Mouse (Mus musculus) layer of hippocampus, adult 6 months (tissue): Measurements from ENCODE around the gene Pcsk1n. TPM values are rescaled to one million over a fixed set of nuclear protein-coding genes. Genes with fewer than 3 reads are reported as not detected.

ENCODE experiments used
- long read RNA-seq, 2 experiments: library from polyadenylated mRNA; unstranded; transcript quantifications; one replicate each; pipeline ENCODE4 v2.0.0; 2019 to 2020
- polyA plus RNA-seq: library from polyadenylated mRNA; unstranded; fragments of <200 nt; fragmentation: Nextera tagmentation; gene quantifications from 2 replicates; pipeline ENCODE4 v1.2.3, GENCODE M21; 2021

Pcsk1n gene
- polyA plus RNA-seq, result 450 and 585 TPM in 2 replicates
- long read RNA-seq, experiment 1, transcript Pcsk1n-201 (3 exons, 2,193 nt), result major isoform, 1,358 of 1,427 reads
- long read RNA-seq, experiment 1, partial matches to known transcripts, result 60 of 1,427 reads
- long read RNA-seq, experiment 1, other reads (novel, unspliced or antisense), result 9 of 1,427 reads
- long read RNA-seq, experiment 2, transcript Pcsk1n-201 (3 exons, 2,193 nt), result major isoform, 857 of 878 reads
- long read RNA-seq, experiment 2, partial matches to known transcripts, result 12 of 878 reads
- long read RNA-seq, experiment 2, other reads (novel, unspliced or antisense), result 9 of 878 reads

GRCm38 (mm10) chrX:7919601-7920383, at the start of gene Pcsk1n:
TSS of gene Pcsk1n (plus strand) at chrX:7919822.

GRCm38 (mm10) chrX:7878007-7878419, 41.6 kb upstream of the Pcsk1n start, which contains the start of gene Pim2:
TSS of gene Pim2 (plus strand) at chrX:7878262.

GRCm38 (mm10) chrX:7883841-7884567, 35.6 kb upstream of the Pcsk1n start, which contains the start of gene Slc35a2:
TSS of gene Slc35a2 (plus strand) at chrX:7884028.

GRCm38 (mm10) chrX:7898880-7899874, 20.4 kb upstream of the Pcsk1n start, which contains the start of the genes Pqbp1 and Timm17b:
TSS of gene Pqbp1 (minus strand) at chrX:7899269.
TSS of gene Timm17b (plus strand) at chrX:7899357.

GRCm38 (mm10) chrX:7907735-7908134, 11.9 kb upstream of the Pcsk1n start, which contains the start of gene Gm10491:
TSS of gene Gm10491 (minus strand) at chrX:7907835.

GRCm38 (mm10) chrX:7909242-7909641, 10.4 kb upstream of the Pcsk1n start, which contains the start of gene Gm10490:
TSS of gene Gm10490 (plus strand) at chrX:7909542.

GRCm38 (mm10) chrX:7928270-7928790, 8.7 kb downstream of the Pcsk1n start, which contains the start of gene Eras:
TSS of gene Eras (minus strand) at chrX:7928607.

GRCm38 (mm10) chrX:7947108-7947899, 27.7 kb downstream of the Pcsk1n start, which contains the start of gene Hdac6:
TSS of gene Hdac6 (minus strand) at chrX:7947889.

Other genes starting within 250 kb of the Pcsk1n start
- gene Plp2, start 248.4 kb upstream of the Pcsk1n start, polyA plus RNA-seq, result 10.2 and 14.4 TPM in 2 replicates
- gene Magix, start 238.6 kb upstream of the Pcsk1n start, polyA plus RNA-seq, result 0.14 and 0.18 TPM in 2 replicates
- 18.4 and 19.5 TPM in 2 replicates for gene Gpkow, start 222.7 kb upstream of the Pcsk1n start, polyA plus RNA-seq
- 28.9 and 30.9 TPM in 2 replicates for gene Wdr45, start 205.5 kb upstream of the Pcsk1n start, polyA plus RNA-seq
- gene Gm45208, start 197.6 kb upstream of the Pcsk1n start, polyA plus RNA-seq, result 0.30 TPM in 1 of 2 replicates, not detected in the other
- gene Praf2, start 191.4 kb upstream of the Pcsk1n start, polyA plus RNA-seq, result 135 and 140 TPM in 2 replicates
- gene Ccdc120, start 168.9 kb upstream of the Pcsk1n start, polyA plus RNA-seq, result 5.8 and 7.6 TPM in 2 replicates
- gene Tfe3, start 157.3 kb upstream of the Pcsk1n start, polyA plus RNA-seq, result 7.6 and 8.5 TPM in 2 replicates
- gene Gripap1, start 130.1 kb upstream of the Pcsk1n start, polyA plus RNA-seq, result 29.8 and 34.6 TPM in 2 replicates
- 4.7 and 5.2 TPM in 2 replicates for gene Kcnd1, start 97.5 kb upstream of the Pcsk1n start, polyA plus RNA-seq
- 5.8 and 6.1 TPM in 2 replicates for gene Otud5, start 78.5 kb upstream of the Pcsk1n start, polyA plus RNA-seq
- gene Pim2, start 41.6 kb upstream of the Pcsk1n start, polyA plus RNA-seq, result 36.8 and 47.0 TPM in 2 replicates
- gene Slc35a2, start 35.8 kb upstream of the Pcsk1n start, polyA plus RNA-seq, result 20.7 and 23.1 TPM in 2 replicates
- 76.7 and 79.2 TPM in 2 replicates for gene Pqbp1, start 20.6 kb upstream of the Pcsk1n start, polyA plus RNA-seq
- gene Timm17b, start 20.5 kb upstream of the Pcsk1n start, polyA plus RNA-seq, result 49.4 and 51.9 TPM in 2 replicates
- gene Gm10491, start 12.0 kb upstream of the Pcsk1n start, polyA plus RNA-seq, result not detected in 2 replicates
- gene Gm10490, start 10.3 kb upstream of the Pcsk1n start, polyA plus RNA-seq, result not detected in 2 replicates
- not detected in 2 replicates for gene Eras, start 8.8 kb downstream of the Pcsk1n start, polyA plus RNA-seq
- gene Hdac6, start 28.1 kb downstream of the Pcsk1n start, polyA plus RNA-seq, result 9.5 and 10.1 TPM in 2 replicates
- not detected in 2 replicates for gene Gata1, start 58.2 kb downstream of the Pcsk1n start, polyA plus RNA-seq
- not detected in 2 replicates for gene Glod5, start 98.7 kb downstream of the Pcsk1n start, polyA plus RNA-seq
- 8.3 and 8.7 TPM in 2 replicates for gene Suv39h1, start 154.9 kb downstream of the Pcsk1n start, polyA plus RNA-seq
- 0.23 and 0.29 TPM in 2 replicates for gene Was, start 170.7 kb downstream of the Pcsk1n start, polyA plus RNA-seq
- gene Wdr13, start 213.1 kb downstream of the Pcsk1n start, polyA plus RNA-seq, result 18.4 and 21.3 TPM in 2 replicates
- 146 and 150 TPM in 2 replicates for gene Rbm3, start 226.1 kb downstream of the Pcsk1n start, polyA plus RNA-seq